Mouse (Mus musculus) kidney, postnatal 36 days (tissue): ENCODE measurements around the gene Shld1.
A peak's percentile ranks its signal among the peaks of the same experiment; 100 is the strongest.

Source experiments
- DNase-seq, 2 experiments: peaks; one replicate each; pipeline ENCODE4 v3.0.0; 2021 to 2022; ENCODE audit warnings: mixed read lengths in 2 of 2

Shld1 gene

GRCm38 (mm10) chr2:132724561-132724960 lies 37.8 kb downstream of the Shld1 start:
- no peak for DNase-seq

- no peak for DNase-seq
Observed at GRCm38 (mm10) chr2:132725376-132725905, 38.7 kb downstream of the Shld1 start.

- no peak for DNase-seq
Observed at GRCm38 (mm10) chr2:132726156-132726555, 39.4 kb downstream of the Shld1 start.

GRCm38 (mm10) chr2:132732940-132733339 lies 46.2 kb downstream of the Shld1 start:
- peak; percentile 29 to 63 for DNase-seq

GRCm38 (mm10) chr2:132733603-132734573 lies 47.2 kb downstream of the Shld1 start:
- DNase-seq, result no peak

GRCm38 (mm10) chr2:132738816-132739432 lies 52.2 kb downstream of the Shld1 start:
- DNase-seq, result no peak

- peak; percentile 37 to 45 for DNase-seq
Observed at GRCm38 (mm10) chr2:132741862-132742347, 55.2 kb downstream of the Shld1 start.

- no peak for DNase-seq
Observed at GRCm38 (mm10) chr2:132744866-132745265, 58.1 kb downstream of the Shld1 start.

GRCm38 (mm10) chr2:132746108-132746507 lies 59.4 kb downstream of the Shld1 start:
- DNase-seq, result no peak

- no peak for DNase-seq
Observed at GRCm38 (mm10) chr2:132750726-132751125, 64.0 kb downstream of the Shld1 start.

- DNase-seq, result no peak
Observed at GRCm38 (mm10) chr2:132751141-132752066, 64.7 kb downstream of the Shld1 start.

- no peak for DNase-seq
Observed at GRCm38 (mm10) chr2:132752398-132752797, 65.7 kb downstream of the Shld1 start.

GRCm38 (mm10) chr2:132753137-132753536 lies 66.4 kb downstream of the Shld1 start:
- DNase-seq, result no peak

- DNase-seq, result no peak
Observed at GRCm38 (mm10) chr2:132757911-132758310, 71.2 kb downstream of the Shld1 start.

GRCm38 (mm10) chr2:132770822-132771221 lies 84.1 kb downstream of the Shld1 start:
- no peak for DNase-seq

GRCm38 (mm10) chr2:132780978-132781377 lies 94.2 kb downstream of the Shld1 start, which contains the start of gene Chgb:
Chgb (plus strand) TSS chr2:132781278.
- DNase-seq, result no peak

- DNase-seq, result peak; percentile 86 to 95
Observed at GRCm38 (mm10) chr2:132781439-132782068, 94.8 kb downstream of the Shld1 start.

GRCm38 (mm10) chr2:132784039-132784438 lies 97.3 kb downstream of the Shld1 start:
- no peak for DNase-seq

- DNase-seq, result no peak
Observed at GRCm38 (mm10) chr2:132793441-132794203, 106.9 kb downstream of the Shld1 start.

- no peak for DNase-seq
Observed at GRCm38 (mm10) chr2:132794204-132794586, 107.5 kb downstream of the Shld1 start.
